Mouse (Mus musculus) lung, postnatal 0 days (tissue): ENCODE measurements around the gene Shc1.

ENCODE experiments used
- CTCF ChIP-seq: IDR thresholded peaks from 2 replicates; pipeline ENCODE4 v1.5.1; 2016; ENCODE audit warnings: antibody characterized with exemption, mild to moderate bottlenecking
- EP300 ChIP-seq: IDR thresholded peaks from 2 replicates; pipeline ENCODE4 v1.6.1; 2016; ENCODE audit warnings: antibody characterized with exemption, mild to moderate bottlenecking, control low read depth

DNA sequence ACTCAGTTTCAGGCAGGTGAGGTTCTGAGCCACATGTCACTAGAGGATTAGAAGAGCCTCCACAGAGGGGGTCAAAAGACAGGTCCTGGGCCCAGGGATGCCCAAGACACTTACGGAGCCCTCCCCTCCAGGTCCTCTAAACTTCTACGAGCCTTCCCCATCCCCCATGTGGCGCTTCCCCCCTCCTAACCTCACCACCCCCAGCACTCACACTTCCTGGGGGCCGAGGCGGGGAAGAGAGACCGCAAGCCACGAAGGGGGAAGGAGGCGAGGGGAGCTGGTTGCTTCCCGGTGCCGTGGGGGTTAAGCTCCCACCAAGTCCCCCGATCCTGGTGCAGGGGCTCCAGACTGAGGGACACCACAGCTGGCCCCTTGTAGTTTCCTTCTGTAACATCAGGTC is 32.8 kb upstream of the Shc1 start:
- TF ChIP-seq CTCF (no peak), EP300 (no peak)
